Mouse (Mus musculus) granulocyte monocyte progenitor cell, adult 5-6 weeks (primary cell): ENCODE results near the gene Lipo1. TPM values are rescaled to one million over a fixed set of nuclear protein-coding genes. Genes with fewer than 3 reads are reported as not detected.
"Not testable (repeated sequence)": the region's sequence is repeated elsewhere in the genome, so short reads cannot be mapped to it uniquely, and the experiment has no call there.

Experiments
- ATAC-seq: replicated peaks from 2 replicates; pipeline ENCODE4 v1.8.0; 2016; ENCODE audit warnings: mild to moderate bottlenecking, moderate TSS enrichment, inconsistent platforms; ENCODE audit not compliant: poor library complexity, severe bottlenecking
- total RNA-seq, 2 experiments: library from RNA; stranded (forward) in 1 of 2; stranded (reverse) in 1 of 2; fragments of 200-712, 200-1000 nt in 1 of 2; fragments of >200 nt in 1 of 2; fragmentation: Nextera tagmentation in 1 of 2; gene quantifications; 2 replicates each; pipeline ENCODE4 v1.2.3; 2014 to 2017

Gene Lipo1
- not detected in 2 replicates for total RNA-seq (2014; fragmentation: Nextera tagmentation)
- not detected in 2 replicates for total RNA-seq (2017)

DNA sequence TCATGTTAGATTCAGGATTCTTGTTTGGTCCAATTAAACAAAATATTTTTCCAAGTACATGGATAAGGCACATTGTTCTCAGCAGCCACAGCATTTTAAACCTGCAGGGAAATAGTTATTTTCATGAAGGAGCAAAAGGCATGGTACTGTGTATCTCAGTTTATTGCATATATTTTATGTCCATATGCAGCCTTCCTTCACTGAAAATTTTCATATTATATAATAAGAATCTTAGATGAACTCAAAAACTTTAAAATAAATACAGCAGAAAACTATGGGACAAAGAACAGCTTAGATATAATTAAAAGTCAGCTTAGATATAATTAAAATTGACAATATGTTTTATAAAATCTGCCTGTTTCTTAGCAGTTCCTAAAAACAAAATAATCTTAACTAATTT, at the start of gene Lipo1:
Lipo1 (minus strand) TSS at position 101 of the 400 bp plus-strand sequence.
- ATAC-seq: not testable (repeated sequence)

DNA sequence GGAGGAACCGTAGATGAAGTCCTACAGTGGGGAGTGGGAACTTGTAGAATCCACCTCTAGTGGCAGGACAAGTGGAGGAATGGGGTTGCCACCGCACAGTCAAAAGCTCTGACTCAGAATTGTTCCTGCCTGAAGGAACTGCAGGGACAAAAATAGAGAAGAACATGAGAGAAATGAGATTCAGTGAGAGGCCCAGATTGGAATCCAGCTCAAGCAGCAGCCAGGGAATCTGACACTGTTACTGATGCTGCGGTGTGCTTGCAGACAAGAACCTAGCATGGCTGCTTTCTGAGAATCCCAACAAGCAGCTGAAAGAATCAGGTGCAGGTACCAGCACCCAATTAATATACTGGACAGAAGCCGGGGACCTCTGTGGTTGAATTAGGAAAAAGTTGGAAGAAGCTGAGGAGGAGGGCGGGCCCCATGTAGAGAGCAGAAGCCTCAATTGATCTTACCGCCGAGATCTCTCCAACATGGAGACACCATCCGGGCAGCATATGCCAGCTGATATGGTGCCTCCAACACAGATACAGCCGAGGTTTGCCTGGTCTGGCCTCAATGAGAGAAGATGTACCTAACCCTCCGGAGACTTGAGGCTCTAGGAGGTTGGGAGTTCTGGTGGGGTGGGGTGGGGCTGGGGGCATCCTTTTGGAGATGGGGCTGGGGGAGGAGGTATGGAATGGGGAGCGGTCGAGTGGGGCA, 532 bp downstream of the Lipo1 start:
- ATAC-seq: no peak

DNA sequence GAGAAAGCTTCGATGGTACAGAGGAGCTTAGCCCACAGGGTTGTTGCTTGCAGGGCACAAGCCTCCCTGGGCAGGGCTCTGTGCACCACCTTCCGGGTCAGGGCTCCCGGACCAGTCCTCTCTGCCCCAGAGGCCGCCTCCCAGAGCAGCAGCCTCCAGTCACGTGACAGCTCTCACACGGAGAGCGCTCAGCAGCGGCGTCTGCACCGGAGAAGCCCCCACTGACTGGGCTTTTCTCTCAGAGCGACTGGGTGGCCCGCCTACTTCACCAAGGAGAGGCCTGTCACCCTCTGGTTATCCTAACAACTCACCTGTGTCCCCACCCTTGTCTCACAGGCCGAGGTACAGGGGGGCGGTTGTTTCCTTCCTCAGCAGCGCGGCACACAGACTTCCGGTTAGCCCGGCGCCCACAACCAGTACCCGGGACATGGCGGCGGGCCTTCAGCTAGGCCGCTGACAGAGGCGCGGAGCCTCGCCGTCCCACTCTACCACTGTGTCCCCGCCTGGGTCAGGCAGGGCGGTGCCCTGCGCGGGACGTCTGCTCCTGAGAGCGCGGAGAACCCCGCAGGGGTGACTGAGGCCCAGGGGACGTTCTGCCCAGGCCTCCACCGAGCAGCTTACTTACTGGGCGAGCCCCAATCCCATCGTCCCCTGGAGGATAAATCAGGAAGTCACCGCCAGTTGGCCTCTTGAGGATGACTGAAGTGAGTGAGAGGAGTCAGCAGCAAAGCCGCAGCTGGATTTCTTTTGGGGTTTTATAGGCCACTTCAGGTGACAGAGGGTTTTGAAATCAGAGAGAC, 25.8 kb downstream of the Lipo1 start, which contains the start of gene Lipo3:
Lipo3 (minus strand) TSS at position 665 of the 800 bp plus-strand sequence.
- peak; percentile 90 for ATAC-seq

DNA sequence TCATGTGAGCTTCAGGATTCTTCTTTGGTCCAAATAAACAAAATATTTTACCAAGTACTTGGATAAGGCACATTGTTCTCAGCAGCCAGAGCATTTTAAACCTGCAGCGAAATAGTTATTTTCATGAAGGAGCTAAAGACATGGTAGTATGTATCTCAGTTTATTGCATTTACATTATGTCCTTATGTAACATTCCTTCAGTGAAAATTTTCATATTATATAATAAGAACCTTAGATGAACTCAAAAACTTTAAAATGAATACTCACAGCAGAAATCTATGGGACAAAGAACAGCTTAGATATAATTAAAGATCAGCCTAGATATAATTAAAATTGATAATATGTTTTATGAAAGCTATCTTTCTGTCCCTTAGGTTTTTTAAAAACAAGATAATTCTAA, 36.0 kb downstream of the Lipo1 start, which contains the start of gene Lipo2:
Lipo2 (minus strand) TSS at position 101 of the 400 bp plus-strand sequence.
- not testable (repeated sequence) for ATAC-seq

Other genes starting within 250 kb of the Lipo1 start
- not detected in 2 replicates for gene Gm8978, start 162.2 kb downstream of the Lipo1 start, total RNA-seq (2014; fragmentation: Nextera tagmentation)
- not detected in 2 replicates for gene Gm8978, start 162.2 kb downstream of the Lipo1 start, total RNA-seq (2017)
- gene Lipo2, start 36.1 kb downstream of the Lipo1 start, total RNA-seq (2014; fragmentation: Nextera tagmentation): not detected in 2 replicates
- gene Lipo2, start 36.1 kb downstream of the Lipo1 start, total RNA-seq (2017): not detected in 2 replicates
- 10.9 and 14.2 TPM in 2 replicates for gene Lipo3, start 25.5 kb downstream of the Lipo1 start, total RNA-seq (2014; fragmentation: Nextera tagmentation)
- gene Lipo3, start 25.5 kb downstream of the Lipo1 start, total RNA-seq (2017): 10.0 and 11.8 TPM in 2 replicates
- gene Lipf, start 173.7 kb upstream of the Lipo1 start, total RNA-seq (2014; fragmentation: Nextera tagmentation): not detected in 2 replicates
- gene Lipf, start 173.7 kb upstream of the Lipo1 start, total RNA-seq (2017): not detected in 2 replicates
- gene Lipk, start 220.8 kb upstream of the Lipo1 start, total RNA-seq (2014; fragmentation: Nextera tagmentation): not detected in 2 replicates
- gene Lipk, start 220.8 kb upstream of the Lipo1 start, total RNA-seq (2017): not detected in 2 replicates